Mouse (Mus musculus) heart, postnatal 0 days (tissue): ENCODE measurements around the gene Enpp1.

ENCODE experiments used
- CTCF ChIP-seq: IDR thresholded peaks from 2 replicates; pipeline ENCODE4 v1.5.1; 2016; ENCODE audit warnings: antibody characterized with exemption, control low read depth, low read depth
- EP300 ChIP-seq: IDR thresholded peaks from 2 replicates; pipeline ENCODE4 v1.6.1; 2016; ENCODE audit warnings: antibody characterized with exemption, low read depth

DNA sequence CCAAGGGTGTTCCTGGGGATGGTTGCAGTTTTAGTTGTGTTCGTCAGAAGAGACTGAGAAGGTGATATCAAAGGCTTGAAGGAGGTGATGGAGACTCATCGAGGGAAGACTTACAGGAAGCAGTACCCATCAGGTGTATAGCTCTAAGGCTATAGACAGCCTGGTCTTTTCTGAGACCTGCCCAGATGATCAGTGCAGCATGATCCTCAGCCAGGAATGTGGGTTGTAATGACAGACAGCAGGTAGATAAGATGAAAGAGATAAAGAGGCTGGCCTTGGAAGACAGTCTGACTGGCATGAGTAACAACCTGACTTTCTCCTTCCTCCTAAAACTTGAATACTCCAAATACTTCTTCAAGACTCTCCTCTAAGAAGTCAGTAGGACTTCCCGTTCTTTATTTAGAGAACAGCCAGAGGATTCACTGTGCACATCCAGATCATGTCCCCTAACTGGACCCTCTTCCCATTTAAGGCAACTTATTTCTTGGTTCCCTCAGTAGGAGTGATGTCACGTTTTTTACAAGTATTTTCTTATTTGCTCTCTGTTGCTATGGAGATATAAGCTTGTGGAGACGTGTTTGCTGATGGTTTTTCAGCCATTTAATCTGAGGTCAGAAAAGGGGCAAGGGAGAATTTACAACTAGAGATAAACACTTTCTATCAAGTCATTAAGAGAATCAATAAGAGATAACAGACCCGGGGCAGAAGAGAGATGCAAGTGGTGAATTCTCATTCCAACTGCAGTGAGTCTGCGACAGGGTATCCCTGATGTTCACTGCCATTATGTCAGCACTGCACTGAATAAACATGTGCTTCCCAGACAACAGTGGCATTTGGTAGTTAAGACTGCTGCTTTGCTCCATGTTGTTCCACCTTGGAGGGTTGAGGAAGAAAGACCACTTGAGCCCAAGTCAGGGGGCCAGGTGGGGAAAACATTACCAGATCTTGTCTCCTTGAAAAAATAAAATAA is 29.6 kb upstream of the Enpp1 start:
- TF ChIP-seq CTCF, result no peak
- TF ChIP-seq EP300, result no peak
